Mouse (Mus musculus): ENCODE measurements around the gene Hoxd8. TPM values are rescaled to one million over a fixed set of nuclear protein-coding genes. Genes with fewer than 3 reads are reported as not detected.

Hoxd8 gene
- total RNA-seq, 2 experiments from 2014 or later, result 0.65 to 2.3 TPM

- DNase-seq, result no peak
Measured at GRCm38 (mm10) chr2:74734996-74735811, 30.8 kb downstream of the Hoxd8 start.

- no peak for DNase-seq
Measured at GRCm38 (mm10) chr2:74735851-74736687, 31.7 kb downstream of the Hoxd8 start.

DNA sequence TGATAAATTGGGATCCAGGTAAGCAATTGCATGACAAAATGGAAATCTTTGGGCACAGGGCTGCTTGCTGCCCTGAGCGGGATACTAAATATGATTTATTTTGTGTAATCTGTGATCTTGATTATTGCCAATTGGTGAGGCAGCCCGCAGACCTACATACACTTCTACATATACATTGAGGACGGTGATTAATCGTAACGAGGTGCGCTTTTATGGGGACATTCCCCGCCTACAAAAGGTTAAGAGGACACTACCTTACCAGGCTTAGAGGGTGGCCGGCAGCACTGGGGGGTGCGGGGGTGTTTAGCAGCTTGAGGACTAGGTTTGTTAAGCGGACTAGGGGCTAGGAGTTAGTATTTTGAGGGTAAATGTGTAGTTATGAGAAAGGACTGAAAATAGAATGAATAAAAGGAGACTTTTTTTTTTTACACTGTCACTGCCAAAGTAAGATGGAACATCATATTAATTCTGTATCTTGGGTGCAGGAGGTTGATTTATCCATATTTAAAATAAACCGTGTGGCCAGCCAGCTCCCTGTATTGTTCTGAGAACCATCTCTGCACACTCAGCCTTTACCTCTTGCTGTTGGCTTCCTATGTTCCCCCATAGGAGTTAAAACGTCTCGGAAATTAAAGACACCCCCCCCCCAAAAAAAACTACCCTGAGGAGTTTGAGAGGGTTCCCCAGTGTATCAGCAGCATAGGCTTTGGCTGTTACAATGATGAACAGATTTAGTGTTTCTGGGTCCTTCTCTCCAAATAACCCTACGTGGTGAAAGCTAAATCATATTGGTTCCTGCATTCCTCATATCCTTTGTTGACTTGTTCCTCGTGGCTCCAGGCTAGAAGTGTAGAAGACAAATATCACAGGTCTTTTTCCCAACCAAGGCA, 32.5 kb downstream of the Hoxd8 start:
- no peak for DNase-seq

GRCm38 (mm10) chr2:74737578-74738070, 33.2 kb downstream of the Hoxd8 start:
- no peak for DNase-seq

- DNase-seq, result no peak
Measured at GRCm38 (mm10) chr2:74738623-74739475, 34.4 kb downstream of the Hoxd8 start.

DNA sequence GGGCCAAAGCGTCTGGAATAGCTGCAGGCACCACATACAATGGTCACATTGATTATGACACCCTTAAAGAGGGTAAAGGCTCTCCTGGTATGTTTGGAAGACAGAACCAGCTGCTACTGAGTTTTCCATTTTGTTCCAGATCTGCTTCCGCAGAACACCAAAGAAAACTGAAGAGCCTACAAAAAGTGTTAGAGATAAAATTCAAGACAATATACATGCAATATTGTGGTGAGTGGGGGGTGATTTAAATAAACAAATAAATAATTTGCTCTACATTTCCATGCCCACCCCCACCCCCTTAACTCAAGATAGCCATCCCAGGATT, 35.0 kb downstream of the Hoxd8 start:
- DNase-seq, result no peak

DNA sequence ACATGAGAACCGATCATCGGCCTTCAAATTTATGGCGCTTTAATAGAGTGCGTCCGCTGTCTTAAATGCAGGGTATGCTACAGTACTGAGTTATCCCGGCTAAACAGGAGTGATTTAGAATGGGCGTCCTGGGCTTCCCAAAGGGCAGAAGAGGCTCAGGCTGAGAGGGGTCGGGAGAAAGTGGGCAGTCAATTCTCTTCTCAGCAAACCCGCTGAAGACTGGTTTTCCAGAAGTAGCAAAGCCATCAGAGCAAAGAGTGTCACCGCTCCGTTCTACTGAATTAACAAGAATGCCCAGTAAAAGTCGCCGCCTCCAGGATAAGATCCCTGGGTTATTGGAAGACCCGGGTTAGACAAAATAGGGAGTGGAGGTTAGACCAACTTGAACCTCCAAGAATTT, 35.5 kb downstream of the Hoxd8 start:
- DNase-seq, result no peak

- DNase-seq, result no peak
Measured at GRCm38 (mm10) chr2:74740311-74741091, 36.1 kb downstream of the Hoxd8 start.

- no peak for DNase-seq
Measured at GRCm38 (mm10) chr2:74741252-74741978, 37.0 kb downstream of the Hoxd8 start.

DNA sequence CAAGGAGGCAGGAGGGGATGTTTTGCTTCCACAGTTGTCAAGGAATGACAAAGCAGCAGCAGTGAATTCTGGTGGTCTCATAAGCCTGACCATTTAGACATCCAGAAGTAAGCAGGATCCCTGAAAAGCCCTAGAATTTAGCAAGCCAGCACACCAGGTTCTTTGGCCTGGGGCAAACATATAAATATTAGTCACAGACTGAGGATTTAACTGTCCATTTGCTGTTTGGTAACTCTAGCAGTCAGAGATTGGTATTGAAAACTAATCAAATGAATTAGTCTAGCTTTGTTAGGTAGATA, 37.5 kb downstream of the Hoxd8 start:
- DNase-seq, result no peak

DNA sequence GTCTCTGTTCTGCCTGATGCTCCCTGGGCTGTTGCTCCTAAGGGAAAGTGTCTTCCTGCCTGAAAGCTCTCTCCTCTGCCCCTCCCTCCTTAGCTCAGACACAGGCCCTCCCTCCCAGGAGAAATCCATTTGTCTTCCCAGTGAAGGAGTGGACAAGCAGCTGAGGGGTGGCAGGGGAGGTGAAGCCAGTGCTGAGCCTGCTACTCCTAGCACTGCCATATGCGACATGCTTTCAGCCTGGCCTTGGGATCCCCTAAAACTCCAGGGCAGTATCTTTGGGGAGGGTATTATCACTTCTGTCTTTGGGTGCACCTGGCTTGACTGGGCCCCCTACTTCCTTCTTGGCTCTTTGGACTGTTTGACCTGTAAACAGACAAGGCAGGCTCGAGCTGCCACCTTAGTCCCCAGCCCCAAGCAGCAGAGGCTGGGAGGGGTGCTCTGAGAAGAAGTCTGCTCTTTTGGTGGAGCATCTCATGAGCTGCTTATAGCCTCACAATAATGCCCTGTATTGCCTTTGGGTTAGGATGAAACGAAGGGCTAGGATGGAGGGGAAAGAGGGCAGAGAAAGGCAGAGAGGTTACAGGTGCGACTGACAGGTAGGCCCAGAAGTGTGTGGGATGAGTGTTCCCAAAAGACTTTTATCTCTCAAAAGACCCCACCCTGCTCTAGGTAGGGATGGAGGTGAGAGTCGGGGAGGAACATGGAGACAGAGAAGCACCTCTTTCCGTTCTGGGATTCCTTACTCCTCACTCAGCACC, 41.3 kb downstream of the Hoxd8 start:
- DNase-seq, result no peak

GRCm38 (mm10) chr2:74746298-74746921, 42.0 kb downstream of the Hoxd8 start:
- DNase-seq, result no peak

DNA sequence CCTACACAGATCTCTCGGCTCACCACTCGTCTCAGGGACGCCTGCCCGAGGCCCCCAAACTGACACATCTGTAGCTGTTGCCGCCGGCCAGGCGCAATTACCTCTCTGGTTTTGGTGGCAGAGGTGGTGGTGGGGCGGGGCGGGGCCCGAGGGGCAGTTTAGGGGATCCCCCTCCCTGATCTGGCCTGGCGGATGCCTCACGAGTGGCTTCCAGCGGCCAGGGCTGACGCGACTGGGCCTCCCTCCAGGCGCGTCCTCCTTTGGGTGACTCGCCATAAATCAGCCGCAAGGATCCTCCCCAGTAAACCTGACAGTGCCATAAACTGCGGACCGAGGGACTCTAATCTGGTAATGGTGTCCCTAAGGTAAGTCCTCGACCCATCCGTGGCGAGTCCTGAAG, 42.6 kb downstream of the Hoxd8 start:
- DNase-seq, result no peak

DNA sequence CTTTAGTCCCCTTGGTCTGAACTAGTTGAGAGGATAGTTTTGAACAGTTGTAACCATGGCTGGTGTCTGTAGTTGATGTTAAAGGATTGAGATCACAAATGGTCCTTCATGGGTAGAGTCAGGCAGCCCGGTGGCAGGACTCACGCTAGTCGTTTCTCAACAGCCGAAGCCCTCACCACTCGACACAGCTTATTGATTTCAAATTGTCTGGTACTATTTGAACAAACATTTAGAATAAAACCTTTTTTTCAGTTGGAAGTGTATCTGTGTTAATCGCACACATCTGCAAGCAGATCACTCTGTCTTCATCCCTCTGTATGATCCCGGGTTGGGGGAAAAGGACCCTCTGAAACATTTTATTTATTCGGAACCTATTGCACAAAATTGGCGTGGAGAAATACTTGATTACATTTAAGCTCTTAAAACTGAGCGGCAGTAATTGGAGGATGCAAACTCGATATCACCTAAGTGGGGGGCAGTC, 43.3 kb downstream of the Hoxd8 start:
- DNase-seq, result no peak

DNA sequence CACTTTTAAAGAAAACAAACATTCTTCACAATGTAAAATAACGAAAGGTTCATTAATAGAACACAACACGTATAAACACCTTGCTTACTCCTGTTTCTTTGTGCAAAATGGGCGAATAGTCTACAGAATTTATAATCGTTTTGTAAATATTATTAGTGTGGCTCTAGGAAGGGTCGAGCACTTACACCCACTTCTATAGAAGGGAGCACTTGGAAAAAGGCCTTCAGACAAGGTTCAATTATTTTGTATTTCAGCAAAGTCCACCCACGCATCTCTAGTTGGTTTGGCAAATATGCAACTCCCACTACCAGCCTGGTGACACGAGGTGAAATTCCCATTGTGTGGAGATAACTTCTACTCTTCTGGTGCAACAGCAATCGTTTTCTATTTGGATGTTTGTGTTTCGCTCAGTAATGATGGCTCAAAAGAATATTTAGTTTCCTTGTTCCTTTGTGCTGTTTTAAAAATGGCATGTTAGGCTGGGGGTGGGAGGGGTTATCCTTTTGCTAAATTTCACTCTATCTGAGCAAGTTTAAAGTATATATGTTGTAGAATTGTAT, 44.1 kb downstream of the Hoxd8 start:
- no peak for DNase-seq

GRCm38 (mm10) chr2:74749337-74750121, 45.1 kb downstream of the Hoxd8 start:
- no peak for DNase-seq

DNA sequence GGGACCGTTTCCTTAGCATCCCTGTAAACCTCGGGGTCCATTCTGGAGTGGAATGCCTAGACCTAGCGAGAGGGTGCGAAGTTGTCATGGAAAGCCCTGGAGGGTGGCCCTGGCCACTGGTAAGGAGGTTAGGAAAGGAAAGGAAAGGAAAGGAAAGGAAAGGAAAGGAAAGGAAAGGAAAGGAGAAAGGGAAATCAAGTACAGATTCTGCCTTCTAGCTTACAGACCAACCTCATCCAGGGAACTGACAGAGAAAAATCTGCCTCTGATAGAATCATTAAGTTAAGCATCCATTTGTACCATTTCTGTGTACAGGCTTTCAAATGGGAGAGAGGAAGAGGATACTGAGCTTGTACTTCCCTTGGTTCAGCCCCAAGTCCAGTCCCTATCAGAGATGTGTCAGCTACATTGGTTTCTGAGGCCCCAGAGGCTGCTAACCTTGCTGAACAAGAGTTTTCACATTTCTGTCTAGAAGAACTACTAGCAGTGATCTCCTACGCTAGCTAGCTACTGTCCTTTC, 46.4 kb downstream of the Hoxd8 start:
- no peak for DNase-seq

Data from heart, adult 18-20 months (tissue).